Mouse (Mus musculus) kidney, postnatal 0 days (tissue): ENCODE measurements around the gene Bicral. TPM values are rescaled to one million over a fixed set of nuclear protein-coding genes. Genes with fewer than 3 reads are reported as not detected.
A peak's percentile ranks its signal among the peaks of the same experiment; 100 is the strongest.

Experiments used
- ATAC-seq: fragments of 200-750 bp; cut with Nextera tagmentation; replicated peaks from 2 replicates; pipeline ENCODE4 v1.8.0; 2017; ENCODE audit warnings: low read depth, moderate number of reproducible peaks, moderate TSS enrichment, moderate library complexity; ENCODE audit not compliant: low FRiP score
- DNase-seq: peaks from one replicate; pipeline ENCODE4 v3.0.0-alpha.2; 2016; ENCODE audit warnings: low spot score
- H3K27ac ChIP-seq: fragments of 300-500 bp; sonication (generic); 2 replicates; pipeline ENCODE4 v1.5.1; 2014; ENCODE audit warnings: mild to moderate bottlenecking
- H3K27me3 ChIP-seq: fragments of 300-500 bp; sonication (generic); 2 replicates; pipeline ENCODE4 v1.6.1; 2014; ENCODE audit warnings: low read length, mixed read lengths; ENCODE audit not compliant: insufficient read depth
- H3K36me3 ChIP-seq: fragments of 300-500 bp; sonication (generic); 2 replicates; pipeline ENCODE4 v1.6.1; 2014; ENCODE audit warnings: low read length, mixed read lengths; ENCODE audit not compliant: insufficient read depth
- H3K4me1 ChIP-seq: fragments of 300-500 bp; sonication (generic); replicated peaks from 2 replicates; pipeline ENCODE4 v1.6.1; 2014; ENCODE audit warnings: antibody characterized with exemption, low read length, mixed read lengths; ENCODE audit not compliant: insufficient read depth
- H3K4me2 ChIP-seq: fragments of 300-500 bp; sonication (generic); 2 replicates; pipeline ENCODE4 v1.6.1; 2014; ENCODE audit warnings: mild to moderate bottlenecking, low read length, moderate library complexity, mixed read lengths
- H3K4me3 ChIP-seq: fragments of 300-500 bp; sonication (generic); replicated peaks from 2 replicates; pipeline ENCODE4 v1.5.1; 2014; ENCODE audit warnings: low read depth, low read length
- H3K9ac ChIP-seq: fragments of 300-500 bp; sonication (generic); 2 replicates; pipeline ENCODE4 v1.6.1; 2014; ENCODE audit warnings: low read depth, low read length
- H3K9me3 ChIP-seq: fragments of 300-500 bp; sonication (generic); replicated peaks from 2 replicates; pipeline ENCODE4 v1.6.1; 2016; ENCODE audit warnings: low read length, inconsistent platforms, mixed read lengths
- CTCF ChIP-seq: IDR thresholded peaks from 2 replicates; pipeline ENCODE4 v1.5.1; 2016; ENCODE audit warnings: antibody characterized with exemption, low read depth, mild to moderate bottlenecking, moderate library complexity
- WGBS: fragments of 180-500 bp; shearing (Covaris S2); extraction: QIAGEN DNeasy Blood & Tissue Kit; methylation state at CpG from one replicate; pipeline ENCODE4 v1.1.7; 2014; 5-methylcytosine and 5-hydroxymethylcytosine counted together
- polyA plus RNA-seq: library from polyadenylated mRNA; unstranded; fragments of >200 nt; fragmentation: Nextera tagmentation; extraction: Ambion mirVana; gene quantifications from 2 replicates; pipeline ENCODE4 v1.2.1, GENCODE M21; 2015

Bicral gene
- polyA plus RNA-seq, 1 experiment from 2014 or later = 4.1 TPM

GRCm38 (mm10) chr17:46840304-46841010, 17.8 kb downstream of the Bicral start:
- H3K36me3 ChIP-seq = no peaks in the 10 kb centered on the region
- no peaks in the 10 kb centered on the region for H3K27me3 ChIP-seq
- no peak for TF ChIP-seq CTCF
- DNase-seq = no peak
- 89% methylated on average over 10 of the region's 10 CpGs for WGBS
- H3K4me2 ChIP-seq = no peak overlapping the region
- H3K9ac ChIP-seq = no peak overlapping the region
- H3K4me1 ChIP-seq = peaks cover 15% of the 10 kb centered on the region
- H3K4me3 ChIP-seq = no peak overlapping the region
- ATAC-seq = no peak
- H3K9me3 ChIP-seq = no peaks in the 10 kb centered on the region
- H3K27ac ChIP-seq = no peak overlapping the region

GRCm38 (mm10) chr17:46838396-46838920, 19.8 kb downstream of the Bicral start:
- H3K27ac ChIP-seq = 0 out of 2 replicates have a peak overlapping the region, but pooled peaks have one; percentile 13
- no peak overlapping the region for H3K4me2 ChIP-seq
- ATAC-seq = no peak; the same call in 1 of the 2 replicates
- no peak for TF ChIP-seq CTCF
- no peak for DNase-seq
- no peaks in the 10 kb centered on the region for H3K27me3 ChIP-seq
- WGBS = 51% methylated on average over 7 of the region's 7 CpGs
- no peak overlapping the region for H3K4me3 ChIP-seq
- H3K9ac ChIP-seq = no peak overlapping the region
- H3K9me3 ChIP-seq = no peaks in the 10 kb centered on the region
- no peaks in the 10 kb centered on the region for H3K36me3 ChIP-seq
- H3K4me1 ChIP-seq = peaks cover 15% of the 10 kb centered on the region

- H3K27me3 ChIP-seq = no peaks in the 10 kb centered on the region
- 60% methylated on average over 2 of the region's 2 CpGs for WGBS
- H3K9ac ChIP-seq = no peak overlapping the region
- H3K36me3 ChIP-seq = no peaks in the 10 kb centered on the region
- no peak overlapping the region for H3K4me2 ChIP-seq
- no peak overlapping the region for H3K4me3 ChIP-seq
- no peak for TF ChIP-seq CTCF
- peaks cover 13% of the 10 kb centered on the region for H3K4me1 ChIP-seq
- no peaks in the 10 kb centered on the region for H3K9me3 ChIP-seq
- ATAC-seq (no peak), DNase-seq (no peak)
- 0 out of 2 replicates have a peak overlapping the region, but pooled peaks have one; percentile 13 for H3K27ac ChIP-seq
These were observed 20.4 kb downstream of the Bicral start for GRCm38 (mm10) chr17:46837897-46838296.

- Histone ChIP-seq H3K4me2 (no peak overlapping the region), H3K27me3 (no peaks in the 10 kb centered on the region), H3K9me3 (no peaks in the 10 kb centered on the region), H3K9ac (no peak overlapping the region), H3K27ac (no peak overlapping the region), H3K4me3 (no peak overlapping the region), H3K4me1 (peaks cover 11% of the 10 kb centered on the region), H3K36me3 (no peaks in the 10 kb centered on the region)
- TF ChIP-seq CTCF = no peak
- 72% methylated on average over 6 of the region's 6 CpGs for whole genome bisulfite sequencing
- no peak for DNase-seq
- ATAC-seq = no peak
These were observed 23.1 kb downstream of the Bicral start for GRCm38 (mm10) chr17:46835093-46835715.

GRCm38 (mm10) chr17:46832981-46833305, 25.3 kb downstream of the Bicral start:
- WGBS = 87% methylated on average over 4 of the region's 4 CpGs

GRCm38 (mm10) chr17:46832101-46832980, 25.9 kb downstream of the Bicral start:
- DNase-seq = no peak
- Histone ChIP-seq H3K27ac (peak overlapping the region; percentile 77), H3K9ac (no peak overlapping the region)

More at GRCm38 (mm10) chr17:46832981-46833305, 25.3 kb downstream of the Bicral start:
- DNase-seq = no peak
- Histone ChIP-seq H3K27ac (peak overlapping the region; percentile 77; the same call in 1 of the 2 replicates), H3K4me1 (peaks cover 8% of the 10 kb centered on the region), H3K9ac (no peak overlapping the region), H3K9me3 (no peaks in the 10 kb centered on the region), H3K4me2 (no peak overlapping the region), H3K27me3 (no peaks in the 10 kb centered on the region), H3K4me3 (no peak overlapping the region), H3K36me3 (no peaks in the 10 kb centered on the region)
- ATAC-seq = no peak
- TF ChIP-seq CTCF = no peak

More at GRCm38 (mm10) chr17:46832101-46832980, 25.9 kb downstream of the Bicral start:
- peak; percentile 3; the same call in 1 of the 2 replicates for TF ChIP-seq CTCF
- ATAC-seq = peak; percentile 61; the same call in 1 of the 2 replicates
- H3K4me3 ChIP-seq = no peak overlapping the region
- H3K9me3 ChIP-seq = no peaks in the 10 kb centered on the region
- 30% methylated on average over 11 of the region's 11 CpGs for WGBS
- H3K36me3 ChIP-seq = no peaks in the 10 kb centered on the region
- peaks cover 5% of the 10 kb centered on the region; the same call in 1 of the 2 replicates for H3K4me1 ChIP-seq
- no peaks in the 10 kb centered on the region for H3K27me3 ChIP-seq
- H3K4me2 ChIP-seq = no peak overlapping the region
